Mouse (Mus musculus): ENCODE measurements around the gene Serpinb1c. TPM values are rescaled to one million over a fixed set of nuclear protein-coding genes. Genes with fewer than 3 reads are reported as not detected.
"Not testable (repeated sequence)": the region's sequence is repeated elsewhere in the genome, so short reads cannot be mapped to it uniquely, and the experiment has no call there.

Serpinb1c gene
- polyA plus RNA-seq, 1 experiment from 2014 or later, result not detected

DNA sequence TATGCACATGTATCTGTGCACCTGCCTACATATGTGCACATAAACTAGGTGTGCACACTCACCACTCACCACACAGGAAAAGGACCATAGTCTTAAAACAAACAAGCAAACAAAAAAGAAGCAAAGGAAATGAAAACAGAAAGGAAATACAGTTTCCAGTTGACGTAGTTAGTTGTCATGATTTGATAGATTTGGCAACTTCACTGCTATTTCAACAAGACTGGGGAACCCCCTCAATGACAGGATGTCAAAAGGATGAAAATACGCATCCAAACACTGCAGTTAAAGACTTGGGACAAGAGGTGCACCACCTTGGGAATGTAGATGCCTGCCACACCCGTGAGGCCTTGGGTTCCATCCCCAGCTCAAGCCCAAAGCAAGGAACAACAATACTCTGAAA, 33.5 kb downstream of the Serpinb1c start:
- H3K36me3 ChIP-seq; H3K9me3 ChIP-seq; H3K4me3 ChIP-seq; H3K9ac ChIP-seq (replicated peaks); H3K4me2 ChIP-seq (replicated peaks); H3K27ac ChIP-seq (replicated peaks); H3K4me1 ChIP-seq; ATAC-seq (ENCODE audit: low FRiP score, low read depth): not testable (repeated sequence)
- WGBS, result 88% methylated on average over 3 of the region's 3 CpGs
- peaks cover 52% of the 10 kb centered on the region for H3K27me3 ChIP-seq

DNA sequence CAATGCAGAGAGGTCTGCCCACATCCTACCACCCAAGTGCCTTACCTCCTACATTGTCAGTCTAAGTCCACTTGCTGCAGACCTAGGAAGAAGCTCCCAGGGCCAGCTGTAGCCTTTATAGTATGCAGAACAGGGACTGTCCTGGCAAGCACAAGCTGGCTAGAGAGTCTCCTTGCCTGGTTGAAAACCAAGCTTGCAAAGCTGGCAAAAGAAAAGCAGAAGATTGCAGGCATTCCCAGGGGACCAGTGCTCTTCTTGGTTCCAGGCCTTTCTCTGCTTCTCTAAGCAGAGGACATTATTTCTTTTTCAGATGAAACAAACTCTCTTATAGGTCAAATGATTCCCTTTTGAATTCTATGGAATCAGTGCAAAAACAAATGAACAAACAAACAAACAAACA, 34.6 kb downstream of the Serpinb1c start:
- H3K27me3 ChIP-seq, result peaks cover 47% of the 10 kb centered on the region
- H3K36me3 ChIP-seq, result no peaks in the 10 kb centered on the region

DNA sequence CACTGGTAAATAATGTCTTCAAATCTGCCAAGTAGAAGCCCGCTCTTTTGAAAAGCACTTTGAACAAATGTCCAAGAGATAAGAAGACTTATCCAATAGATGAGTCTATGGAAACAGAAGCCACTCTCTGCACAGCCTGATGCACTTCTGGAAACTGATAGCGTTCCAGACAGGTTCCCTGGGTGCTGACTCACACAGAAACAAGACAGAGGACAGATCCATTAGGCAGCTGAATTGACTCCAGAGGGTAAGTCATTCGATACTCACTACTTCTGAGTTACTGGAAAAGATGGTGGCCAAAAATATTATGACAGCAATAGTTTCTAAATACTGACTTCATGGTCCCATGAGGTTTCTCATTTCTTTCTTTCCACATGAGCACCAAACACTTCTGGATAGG, 37.2 kb downstream of the Serpinb1c start:
- ATAC-seq (ENCODE audit: low FRiP score, low read depth), result no peak
- WGBS, result 90% methylated on average over 3 of the region's 3 CpGs
- Histone ChIP-seq H3K27ac (replicated peaks) (no peak overlapping the region), H3K9me3 (no peaks in the 10 kb centered on the region), H3K36me3 (no peaks in the 10 kb centered on the region), H3K4me3 (no peak overlapping the region), H3K9ac (replicated peaks) (no peak overlapping the region), H3K4me1 (no peaks in the 10 kb centered on the region), H3K4me2 (replicated peaks) (no peak overlapping the region), H3K27me3 (peaks cover 63% of the 10 kb centered on the region)

More for the DNA sequence above, 34.6 kb downstream of the Serpinb1c start:
- no peaks in the 10 kb centered on the region for H3K4me1 ChIP-seq
- H3K9ac ChIP-seq (replicated peaks), result no peak overlapping the region
- H3K9me3 ChIP-seq, result no peaks in the 10 kb centered on the region
- no peak overlapping the region for H3K4me3 ChIP-seq
- no peak overlapping the region for H3K27ac ChIP-seq (replicated peaks)
- ATAC-seq (ENCODE audit: low FRiP score, low read depth), result no peak
- H3K4me2 ChIP-seq (replicated peaks), result no peak overlapping the region

DNA sequence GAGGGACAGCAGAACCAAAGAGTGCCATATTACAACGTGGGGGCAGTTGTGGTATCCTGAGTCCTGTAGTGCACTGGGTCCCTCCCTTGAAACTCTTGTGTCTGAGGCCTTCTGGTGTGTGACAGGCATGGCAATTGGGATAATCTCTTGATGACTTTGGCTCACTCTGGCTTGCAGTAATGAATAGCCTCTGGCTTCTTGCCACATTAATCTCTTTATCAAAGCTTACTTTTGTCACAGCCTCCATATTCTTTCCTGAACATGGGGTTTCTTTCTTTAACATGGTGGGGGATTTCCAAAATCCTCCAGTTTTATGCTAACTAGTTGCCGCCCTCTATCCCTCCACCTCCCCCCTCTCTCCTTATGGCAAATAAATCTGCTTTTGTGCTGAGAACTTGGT, 44.9 kb downstream of the Serpinb1c start:
- ATAC-seq (ENCODE audit: low FRiP score, low read depth), result peak; percentile 77
- 20% methylated on average over 2 of the region's 2 CpGs for whole genome bisulfite sequencing
- H3K27ac ChIP-seq (replicated peaks), result no peak overlapping the region

DNA sequence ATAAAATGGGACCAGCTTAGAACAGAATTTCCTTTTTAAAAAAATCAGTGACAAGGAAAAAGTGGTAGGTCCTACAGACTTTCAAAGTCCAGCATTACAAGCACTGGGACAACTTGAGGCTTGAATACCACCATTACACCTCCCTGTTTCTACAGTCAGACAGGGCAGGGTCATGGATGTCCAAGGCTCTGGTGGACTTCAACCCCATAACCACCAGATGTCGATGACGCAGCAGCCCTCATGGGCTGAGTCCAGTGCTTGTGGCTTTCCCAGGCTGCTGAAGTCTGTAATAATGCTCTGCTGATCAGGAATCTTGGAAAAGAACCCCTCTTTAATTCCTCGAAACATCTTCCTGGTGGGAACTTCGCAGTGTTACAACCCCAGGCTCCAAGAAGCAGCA, 45.5 kb downstream of the Serpinb1c start:
- no peak; the same call in 1 of the 2 replicates for ATAC-seq (ENCODE audit: low FRiP score, low read depth)

More for the DNA sequence above, 44.9 kb downstream of the Serpinb1c start:
- Histone ChIP-seq H3K4me2 (replicated peaks) (no peak overlapping the region), H3K36me3 (no peaks in the 10 kb centered on the region), H3K9ac (replicated peaks) (no peak overlapping the region), H3K4me3 (no peak overlapping the region), H3K4me1 (0 out of 2 replicates have a peak, but pooled peaks cover 8% of the 10 kb centered on the region), H3K27me3 (peaks cover 59% of the 10 kb centered on the region), H3K9me3 (no peaks in the 10 kb centered on the region)

DNA sequence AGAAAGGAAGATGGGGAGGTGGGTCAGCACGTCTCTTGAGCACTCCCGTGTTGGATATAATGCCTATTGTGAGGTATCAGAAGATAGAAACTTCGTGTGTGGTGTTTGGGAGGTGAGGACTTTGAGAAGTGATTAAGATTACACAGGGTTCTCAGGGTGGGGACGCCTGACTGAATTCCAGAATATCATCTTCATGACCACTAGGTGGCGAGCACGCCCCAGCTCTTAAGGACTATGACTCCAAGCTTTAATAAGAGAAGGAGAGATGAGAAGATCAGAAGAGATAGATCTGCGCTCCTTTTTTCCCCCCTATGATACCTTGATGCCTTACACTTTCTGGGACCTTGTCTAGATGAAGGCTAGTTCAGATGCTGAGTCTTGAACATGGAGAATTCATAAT, 46.0 kb downstream of the Serpinb1c start:
- Histone ChIP-seq H3K27ac (replicated peaks) (no peak overlapping the region), H3K36me3 (no peaks in the 10 kb centered on the region), H3K4me3 (no peak overlapping the region), H3K9me3 (no peaks in the 10 kb centered on the region), H3K9ac (replicated peaks) (no peak overlapping the region), H3K4me2 (replicated peaks) (no peak overlapping the region), H3K27me3 (peaks cover 54% of the 10 kb centered on the region), H3K4me1 (0 out of 2 replicates have a peak, but pooled peaks cover 8% of the 10 kb centered on the region)
- 8% methylated on average over 7 of the region's 7 CpGs for WGBS
- ATAC-seq (ENCODE audit: low FRiP score, low read depth), result peak; percentile 64

More for the DNA sequence above, 45.5 kb downstream of the Serpinb1c start:
- Histone ChIP-seq H3K4me3 (no peak overlapping the region), H3K4me1 (0 out of 2 replicates have a peak, but pooled peaks cover 8% of the 10 kb centered on the region), H3K27ac (replicated peaks) (no peak overlapping the region), H3K27me3 (peaks cover 55% of the 10 kb centered on the region), H3K9ac (replicated peaks) (no peak overlapping the region), H3K36me3 (no peaks in the 10 kb centered on the region), H3K4me2 (replicated peaks) (no peak overlapping the region), H3K9me3 (no peaks in the 10 kb centered on the region)
- WGBS, result 88% methylated on average over 4 of the region's 4 CpGs

DNA sequence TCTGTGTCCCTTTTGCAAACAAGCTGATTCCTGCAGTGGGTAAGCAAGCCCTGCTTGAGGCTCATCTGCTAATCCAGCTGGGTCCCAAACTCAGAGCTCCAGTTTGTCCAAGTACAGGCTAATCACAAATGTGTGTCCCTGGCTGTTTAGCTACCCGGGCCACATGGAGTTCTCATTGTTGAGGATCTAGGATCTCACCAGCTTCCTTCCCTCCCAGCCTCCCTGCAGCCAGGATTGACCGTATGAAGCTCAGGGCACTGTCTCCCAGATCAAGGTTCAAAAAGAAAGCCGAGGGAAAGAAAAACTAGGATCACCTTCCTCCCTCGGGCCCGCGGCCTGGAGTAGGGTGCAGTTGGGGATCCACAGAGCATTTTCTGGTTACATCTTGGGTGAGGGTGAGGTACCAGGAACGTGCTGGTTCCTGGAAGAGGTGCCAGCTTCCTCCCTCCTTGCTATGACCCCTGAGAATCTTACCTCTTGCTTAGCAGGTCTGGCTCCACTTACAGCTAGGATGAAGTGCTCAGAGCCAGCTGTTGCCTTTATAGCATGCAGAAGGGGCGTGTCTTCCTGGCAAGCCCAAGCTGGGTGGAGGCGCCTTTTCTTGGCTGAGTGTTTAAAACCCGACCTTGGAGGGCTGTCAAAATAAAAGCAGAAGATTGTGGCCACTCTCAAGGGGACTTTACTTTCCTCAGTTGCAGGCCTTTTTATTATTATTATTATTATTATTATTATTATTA, 47.2 kb downstream of the Serpinb1c start, which contains the start of gene Serpinb1a:
TSS of gene Serpinb1a (minus strand) at position 518 of the 737 bp plus-strand sequence.
- H3K4me2 ChIP-seq (replicated peaks), result no peak within 1 kb of the TSS
- no peak within 1 kb of the TSS for H3K4me3 ChIP-seq
- 0 out of 2 replicates have a peak, but pooled peaks cover 8% of the 10 kb centered on the region for H3K4me1 ChIP-seq
- no peak within 1 kb of the TSS for H3K27ac ChIP-seq (replicated peaks)
- WGBS, result 67% methylated on average over 10 of the region's 10 CpGs
- no peak within 1 kb of the TSS for H3K9ac ChIP-seq (replicated peaks)
- ATAC-seq (ENCODE audit: low FRiP score, low read depth), result no peak
- peaks cover 49% of the 10 kb centered on the region for H3K27me3 ChIP-seq
- no peaks in the 10 kb centered on the region for H3K36me3 ChIP-seq
- no peaks in the 10 kb centered on the region for H3K9me3 ChIP-seq

DNA sequence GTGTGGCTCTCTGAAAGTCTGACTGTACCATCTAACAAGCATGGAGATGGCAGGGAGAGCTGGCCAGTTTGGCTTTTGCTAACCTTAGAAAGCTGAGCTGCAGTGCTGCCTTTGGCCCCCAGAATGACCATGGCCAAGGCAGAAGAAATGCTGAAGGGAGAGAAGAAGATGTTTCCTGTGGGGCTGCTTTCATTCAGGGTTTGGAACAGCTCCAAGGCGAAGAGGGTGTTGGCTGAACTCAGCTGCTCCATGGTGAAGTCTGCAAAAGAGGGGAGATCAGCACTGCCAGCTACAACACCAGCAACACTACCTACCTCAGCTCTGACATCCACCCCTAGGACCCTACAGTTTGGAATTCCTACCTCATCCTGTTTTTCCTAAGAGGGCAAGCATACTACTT, 47.9 kb downstream of the Serpinb1c start:
- Histone ChIP-seq H3K4me2 (replicated peaks) (no peak overlapping the region), H3K4me3 (no peak overlapping the region), H3K9me3 (no peaks in the 10 kb centered on the region), H3K27ac (replicated peaks) (no peak overlapping the region), H3K4me1 (0 out of 2 replicates have a peak, but pooled peaks cover 8% of the 10 kb centered on the region), H3K27me3 (peaks cover 47% of the 10 kb centered on the region), H3K9ac (replicated peaks) (no peak overlapping the region), H3K36me3 (no peaks in the 10 kb centered on the region)
- ATAC-seq (ENCODE audit: low FRiP score, low read depth), result no peak
- 89% methylated on average over 1 of the region's 1 CpGs for WGBS

DNA sequence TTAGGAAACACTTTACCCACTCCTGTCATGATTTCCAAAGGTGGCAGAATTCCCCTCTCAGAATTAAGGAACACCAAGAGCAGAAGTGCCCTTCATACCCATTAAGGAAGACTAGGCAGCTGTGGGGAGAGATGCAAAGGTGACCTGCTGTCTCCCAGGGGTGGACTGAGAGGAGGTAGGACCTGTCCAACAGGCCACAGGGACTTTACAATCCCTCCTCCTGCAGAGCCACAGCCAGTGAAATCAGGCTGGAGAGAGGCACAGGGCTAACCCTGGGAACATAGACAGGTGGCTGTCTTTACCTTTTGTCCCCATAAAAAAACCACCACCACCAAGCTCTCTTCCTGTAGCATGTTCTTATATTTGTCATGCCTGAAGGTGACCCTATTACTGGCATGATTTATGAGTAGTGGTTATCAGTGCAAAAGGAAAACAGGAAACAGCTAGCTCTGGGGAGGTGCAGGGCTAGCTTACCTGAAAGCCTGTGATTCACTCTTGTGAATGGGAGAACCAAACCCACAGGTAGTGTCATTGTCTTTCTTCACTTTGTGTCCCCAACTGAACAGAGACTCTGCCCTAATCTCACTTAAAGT, 48.4 kb downstream of the Serpinb1c start:
- H3K9ac ChIP-seq (replicated peaks), result no peak overlapping the region
- H3K4me3 ChIP-seq, result no peak overlapping the region
- H3K4me2 ChIP-seq (replicated peaks), result no peak overlapping the region
- H3K27ac ChIP-seq (replicated peaks), result no peak overlapping the region
- H3K27me3 ChIP-seq, result peaks cover 43% of the 10 kb centered on the region
- 0 out of 2 replicates have a peak, but pooled peaks cover 8% of the 10 kb centered on the region for H3K4me1 ChIP-seq
- H3K9me3 ChIP-seq, result no peaks in the 10 kb centered on the region
- ATAC-seq (ENCODE audit: low FRiP score, low read depth), result no peak
- H3K36me3 ChIP-seq, result no peaks in the 10 kb centered on the region

DNA sequence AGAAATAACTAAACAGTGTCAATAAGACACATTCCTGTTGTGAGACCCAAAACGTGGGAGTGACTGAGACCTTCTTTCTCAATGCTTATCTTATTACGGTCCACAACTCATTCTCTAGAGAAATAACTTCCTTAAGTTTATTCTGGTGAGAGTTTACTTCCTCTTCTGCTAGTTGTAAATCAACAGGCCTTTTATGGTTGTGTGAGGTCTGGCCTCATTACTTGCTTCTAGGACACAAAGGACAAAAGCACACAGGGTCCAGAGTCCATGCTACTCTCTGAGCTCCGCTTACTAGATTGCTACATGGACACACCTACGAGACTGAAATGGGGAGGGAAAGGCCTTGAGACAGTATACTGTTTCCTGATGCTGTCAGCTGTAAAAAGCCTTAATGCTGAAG, 48.9 kb downstream of the Serpinb1c start:
- no peaks in the 10 kb centered on the region for H3K36me3 ChIP-seq
- H3K9me3 ChIP-seq, result no peaks in the 10 kb centered on the region
- no peak overlapping the region for H3K27ac ChIP-seq (replicated peaks)
- H3K9ac ChIP-seq (replicated peaks), result no peak overlapping the region
- H3K4me1 ChIP-seq, result 0 out of 2 replicates have a peak, but pooled peaks cover 8% of the 10 kb centered on the region
- peaks cover 41% of the 10 kb centered on the region for H3K27me3 ChIP-seq
- no peak overlapping the region for H3K4me3 ChIP-seq
- H3K4me2 ChIP-seq (replicated peaks), result no peak overlapping the region
- ATAC-seq (ENCODE audit: low FRiP score, low read depth), result no peak
- 76% methylated on average over 4 of the region's 4 CpGs for WGBS

DNA sequence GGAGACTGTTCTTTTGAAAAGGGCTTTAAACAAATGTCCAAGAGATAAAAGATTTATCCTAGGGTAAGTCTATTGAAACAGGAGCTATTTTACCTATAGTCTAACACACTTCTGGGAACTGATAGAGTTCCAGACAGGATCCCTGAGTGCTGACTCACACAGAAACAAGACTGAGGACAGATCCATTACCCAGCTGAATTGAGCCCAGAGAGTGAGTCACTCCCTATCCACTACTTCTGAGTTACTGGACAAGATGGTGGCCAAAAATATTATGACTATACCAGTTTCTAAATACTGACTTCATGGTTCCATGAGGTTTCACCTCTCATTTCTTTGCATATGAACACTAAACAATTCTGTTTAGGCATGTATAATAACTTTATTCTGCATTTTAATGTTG, 51.8 kb downstream of the Serpinb1c start:
- Histone ChIP-seq H3K36me3 (no peaks in the 10 kb centered on the region), H3K4me2 (replicated peaks) (no peak overlapping the region), H3K27me3 (peaks cover 35% of the 10 kb centered on the region), H3K9ac (replicated peaks) (no peak overlapping the region), H3K4me3 (no peak overlapping the region), H3K27ac (replicated peaks) (no peak overlapping the region), H3K4me1 (no peaks in the 10 kb centered on the region), H3K9me3 (no peaks in the 10 kb centered on the region)
- ATAC-seq (ENCODE audit: low FRiP score, low read depth), result no peak

DNA sequence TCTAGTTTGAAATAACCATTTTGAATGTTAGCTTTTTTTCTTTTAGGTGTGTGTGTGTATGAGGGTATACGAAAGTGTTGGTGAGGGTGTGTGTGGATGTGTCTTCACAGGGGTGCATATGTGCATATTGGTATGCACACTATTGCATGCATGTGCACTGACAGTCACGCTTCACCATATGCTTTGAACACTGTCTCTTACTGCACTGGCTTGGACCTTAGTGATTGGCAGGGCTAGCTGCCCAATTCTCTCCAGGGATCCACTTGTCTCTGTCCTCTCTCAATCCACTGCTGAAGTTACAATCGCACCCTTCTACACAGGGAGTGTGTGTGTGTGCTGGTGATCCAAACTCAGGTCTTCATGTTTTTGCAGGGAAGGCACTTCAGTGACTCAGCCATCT, 56.7 kb downstream of the Serpinb1c start:
- Histone ChIP-seq H3K27ac (replicated peaks) (no peak overlapping the region), H3K9me3 (no peaks in the 10 kb centered on the region), H3K36me3 (no peaks in the 10 kb centered on the region), H3K9ac (replicated peaks) (no peak overlapping the region), H3K27me3 (no peaks in the 10 kb centered on the region), H3K4me3 (no peak overlapping the region), H3K4me1 (no peaks in the 10 kb centered on the region), H3K4me2 (replicated peaks) (no peak overlapping the region)
- ATAC-seq (ENCODE audit: low FRiP score, low read depth), result no peak
- 91% methylated on average over 3 of the region's 3 CpGs for WGBS

Measured in midbrain, embryonic 12.5 days (tissue).